Mouse (Mus musculus) heart, postnatal 4 days (tissue): ENCODE results near the gene Tlcd1. TPM values are rescaled to one million over a fixed set of nuclear protein-coding genes. Genes with fewer than 3 reads are reported as not detected.

Source experiments
- DNase-seq: peaks from one replicate; pipeline ENCODE4 v3.0.0; 2021
- microRNA-seq, 2 experiments: library from miRNA; unstranded; fragments of <30 nt; microRNA quantifications; one replicate each; pipeline ENCODE4 v1.2.0; 2021 to 2022
- total RNA-seq, 2 experiments: library from RNA; stranded (reverse); gene quantifications; 2 replicates each; pipeline ENCODE4 v1.2.3; 2021

Gene Tlcd1
- total RNA-seq, 2 experiments from 2014 or later: 8.4 to 9.8 TPM

GRCm38 (mm10) chr11:78205361-78206206, 29.1 kb downstream of the Tlcd1 start:
- no peak for DNase-seq

GRCm38 (mm10) chr11:78207190-78207589, 30.7 kb downstream of the Tlcd1 start:
- no peak for DNase-seq

- no peak for DNase-seq
Measured at GRCm38 (mm10) chr11:78209886-78210285, 33.4 kb downstream of the Tlcd1 start.

- DNase-seq: no peak
Measured at GRCm38 (mm10) chr11:78210615-78211014, 34.1 kb downstream of the Tlcd1 start.

- DNase-seq: no peak
Measured at GRCm38 (mm10) chr11:78211513-78211912, 35.0 kb downstream of the Tlcd1 start.

GRCm38 (mm10) chr11:78213086-78213817, 36.7 kb downstream of the Tlcd1 start:
- no peak for DNase-seq

- no peak for DNase-seq
Measured at GRCm38 (mm10) chr11:78215709-78216317, 39.3 kb downstream of the Tlcd1 start.

- DNase-seq: no peak
Measured at GRCm38 (mm10) chr11:78223586-78223985, 47.1 kb downstream of the Tlcd1 start.

Small RNAs within 50 kb of the gene (microRNA-seq; reads per million reads assigned to microRNA genes)
- 1.4 reads per million in 2 experiments for gene Mir7653

Other genes with a start within 250 kb of the Tlcd1 start
- gene Sez6, start 245.9 kb upstream of the Tlcd1 start, total RNA-seq: under 1 TPM; 0.14 to 0.19 TPM
- 10 to 100 TPM; 42.3 to 43.2 TPM for gene Phf12, start 194.0 kb upstream of the Tlcd1 start, total RNA-seq
- 1 to 10 TPM; 7.8 to 9.3 TPM for gene Dhrs13, start 144.4 kb upstream of the Tlcd1 start, total RNA-seq
- gene Flot2, start 138.8 kb upstream of the Tlcd1 start, total RNA-seq: 10 to 100 TPM; 89.1 to 98.5 TPM
- gene Eral1, start 96.3 kb upstream of the Tlcd1 start, total RNA-seq: 10 to 100 TPM; 23.7 to 24.0 TPM
- 10 to 100 TPM; 17.1 to 17.5 TPM for gene Fam222b, start 82.1 kb upstream of the Tlcd1 start, total RNA-seq
- gene Traf4, start 11.1 kb upstream of the Tlcd1 start, total RNA-seq: 10 to 100 TPM; 25.8 to 27.5 TPM
- 1 to 10 TPM; 7.7 to 8.6 TPM for gene Nek8, start within 50 bp of the Tlcd1 start, total RNA-seq
- 1,000 to 10,000 TPM; 1,082 to 1,148 TPM for gene Rpl23a, start 6.9 kb downstream of the Tlcd1 start, total RNA-seq
- gene Rab34, start 11.7 kb downstream of the Tlcd1 start, total RNA-seq: 10 to 100 TPM; 25.2 to 28.0 TPM
- 1 to 10 TPM in 1 of 2 experiments, under 1 TPM in 1; 0.81 to 1.4 TPM for gene Proca1, start 16.7 kb downstream of the Tlcd1 start, total RNA-seq
- gene Sdf2, start 69.0 kb downstream of the Tlcd1 start, total RNA-seq: 10 to 100 TPM; 41.2 to 43.9 TPM
- 10 to 100 TPM; 35.7 to 37.2 TPM for gene Supt6, start 69.3 kb downstream of the Tlcd1 start, total RNA-seq
- 100 to 1,000 TPM; 178 to 185 TPM for gene 2610507B11Rik, start 85.0 kb downstream of the Tlcd1 start, total RNA-seq
- 1 to 10 TPM; 1.2 to 1.4 TPM for gene BC030499, start 114.1 kb downstream of the Tlcd1 start, total RNA-seq
- 10 to 100 TPM; 32.6 to 33.2 TPM for gene Spag5, start 124.8 kb downstream of the Tlcd1 start, total RNA-seq
- gene Aldoc, start 146.3 kb downstream of the Tlcd1 start, total RNA-seq: 1 to 10 TPM; 3.3 to 3.6 TPM
- gene Pigs, start 151.7 kb downstream of the Tlcd1 start, total RNA-seq: 10 to 100 TPM; 27.0 to 27.2 TPM
- gene Unc119, start 166.8 kb downstream of the Tlcd1 start, total RNA-seq: 10 to 100 TPM; 13.5 to 14.6 TPM
- not detected for gene Foxn1, start 209.8 kb downstream of the Tlcd1 start, total RNA-seq
- gene Slc13a2, start 245.5 kb downstream of the Tlcd1 start, total RNA-seq: not detected